Mouse (Mus musculus) gastrocnemius, adult 18-20 months (tissue): ENCODE measurements at regions not wholly inside any gene's neighbourhood (a gene's known extent, or its start where the extent isn't known, plus 50 kb on each side); places are given as distances from the start of the nearest gene placed in this dataset.

ENCODE experiments used
- DNase-seq: peaks from one replicate; pipeline ENCODE4 v3.0.0; 2021; ENCODE audit warnings: low spot score

- no peak for DNase-seq
Observed at GRCm38 (mm10) chr1:19754346-19754745, 545.6 kb downstream of the Tfap2b start.

DNA sequence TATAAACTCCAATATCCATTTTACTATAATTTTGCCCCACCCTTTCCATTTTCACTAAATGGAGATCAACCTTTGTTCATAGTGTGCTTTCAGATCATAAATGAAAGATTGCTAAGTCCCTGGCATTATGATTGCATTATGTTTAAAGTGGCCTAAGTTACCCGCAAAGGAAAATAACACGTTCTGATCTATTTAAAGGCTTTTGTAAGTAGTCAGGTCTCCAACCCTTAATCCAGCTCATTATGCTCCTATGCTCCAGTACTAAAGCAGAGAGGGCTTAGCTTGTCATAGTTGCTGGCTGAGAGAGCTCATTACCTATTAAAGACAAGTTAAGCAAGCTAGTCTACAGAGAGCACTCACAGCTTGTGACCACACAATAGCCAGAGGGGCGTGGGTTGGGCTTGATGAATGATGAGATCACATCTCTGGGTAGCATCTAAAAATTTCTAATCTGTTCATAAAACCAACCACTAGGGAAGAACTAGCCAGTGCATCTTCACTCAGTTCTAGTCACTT lies 549.3 kb downstream of the Tfap2b start:
- no peak for DNase-seq

GRCm38 (mm10) chr1:19766879-19767278 lies 558.2 kb downstream of the Tfap2b start:
- no peak for DNase-seq

- DNase-seq, result no peak
Observed at GRCm38 (mm10) chr1:19772266-19772665, 563.6 kb downstream of the Tfap2b start.

DNA sequence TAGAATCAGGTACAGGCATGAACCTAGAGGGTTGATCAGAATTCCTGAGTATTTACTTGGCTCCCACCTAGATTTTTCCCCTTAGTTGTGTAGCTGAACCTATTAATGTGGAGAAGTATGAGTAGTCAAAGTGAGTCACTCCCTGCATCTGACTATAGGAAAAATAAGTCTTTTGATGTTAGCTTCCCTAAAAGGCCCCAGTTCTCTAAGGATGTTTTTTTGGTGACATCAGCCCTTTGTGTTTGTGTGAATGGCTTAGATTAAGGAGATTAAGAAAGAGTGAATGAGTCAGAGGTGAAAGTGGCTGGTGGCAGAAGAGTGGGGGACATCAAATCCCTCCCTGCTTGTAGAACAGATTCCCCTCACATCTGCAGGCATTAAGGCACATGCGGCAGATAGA lies 565.8 kb downstream of the Tfap2b start:
- no peak for DNase-seq

DNA sequence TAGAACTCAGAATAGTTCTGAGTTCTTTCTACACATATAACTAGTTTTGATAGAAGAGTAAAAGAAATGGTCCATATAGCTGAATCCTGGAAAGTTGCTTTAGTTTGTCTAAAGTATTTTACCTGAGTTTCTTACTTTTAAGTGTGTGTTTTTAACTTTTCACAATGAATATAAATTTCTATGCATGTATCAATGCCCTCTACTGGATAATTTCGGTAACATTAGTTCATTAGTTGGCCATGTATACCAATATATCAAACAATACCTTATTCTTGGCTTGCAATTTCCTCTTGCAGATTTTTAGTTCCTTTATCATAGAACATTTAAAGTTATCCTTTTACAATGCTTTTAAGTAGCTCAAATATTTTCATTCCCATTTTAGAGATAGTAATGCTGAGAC lies 568.8 kb downstream of the Tfap2b start:
- DNase-seq, result no peak

GRCm38 (mm10) chr1:19786971-19787370 lies 578.3 kb downstream of the Tfap2b start:
- no peak for DNase-seq

GRCm38 (mm10) chr1:19794124-19794523 lies 585.4 kb downstream of the Tfap2b start:
- DNase-seq, result no peak

DNA sequence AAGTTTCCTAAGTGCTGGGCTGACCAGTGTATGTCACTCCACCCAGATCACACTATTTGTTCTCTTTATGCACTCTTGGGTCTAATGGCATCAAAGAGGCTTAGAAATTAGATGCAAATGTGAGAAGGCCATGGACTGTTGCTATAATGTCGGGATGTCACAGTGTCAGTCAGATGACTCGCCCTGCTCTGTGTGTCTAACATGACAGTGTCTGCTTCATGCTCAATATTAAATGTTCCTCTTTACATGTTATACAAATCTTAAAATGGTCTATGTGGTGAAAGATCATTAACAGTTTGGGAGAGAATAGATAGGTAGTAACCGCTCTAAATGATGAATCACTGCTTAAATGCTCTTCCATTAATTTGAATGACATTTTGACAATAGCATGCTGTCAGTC lies 617.2 kb downstream of the Tfap2b start:
- DNase-seq, result no peak

GRCm38 (mm10) chr1:19826455-19827366 lies 618.0 kb downstream of the Tfap2b start:
- no peak for DNase-seq

DNA sequence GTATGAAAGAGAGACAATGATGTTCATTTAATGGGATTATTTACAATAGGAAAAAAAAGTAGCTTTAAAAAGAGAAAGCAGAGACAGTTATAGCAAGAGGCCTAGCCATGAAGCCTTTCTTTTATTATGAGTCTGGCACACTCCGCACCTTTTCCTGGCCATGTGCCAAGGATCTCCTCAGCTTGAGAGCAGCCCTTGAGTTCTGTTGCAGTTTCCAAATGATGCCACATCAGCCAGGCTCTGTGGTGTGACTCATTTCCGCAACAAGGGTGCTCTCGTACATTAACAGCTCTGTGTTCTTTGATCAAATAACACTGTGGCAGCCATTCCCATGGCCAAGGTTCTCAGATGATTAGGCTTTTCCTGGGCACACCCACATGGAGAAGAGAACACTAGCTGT lies 641.2 kb downstream of the Tfap2b start:
- peak; percentile 3 for DNase-seq

DNA sequence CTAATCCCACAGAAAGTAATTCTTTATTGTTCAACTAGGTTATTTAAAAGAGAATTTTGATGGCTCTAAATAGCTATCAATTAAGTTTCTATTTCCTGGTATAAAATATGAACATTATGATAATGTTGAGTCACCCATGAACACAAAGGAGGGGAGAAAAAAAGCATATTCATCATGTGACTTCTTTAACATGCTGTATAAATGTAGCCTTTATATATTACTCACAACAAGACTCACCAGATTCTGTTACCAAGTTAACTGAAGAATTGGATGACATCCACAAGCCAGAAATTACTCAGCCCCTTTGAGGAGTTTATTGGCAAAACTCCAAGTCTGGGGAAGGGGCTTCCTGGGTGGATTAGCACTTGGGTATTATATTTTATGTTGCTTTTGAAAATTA lies 648.5 kb downstream of the Tfap2b start:
- no peak for DNase-seq

- no peak for DNase-seq
Observed at GRCm38 (mm10) chr1:19868478-19868877, 659.8 kb downstream of the Tfap2b start.

- DNase-seq, result no peak
Observed at GRCm38 (mm10) chr1:19881193-19881592, 672.5 kb downstream of the Tfap2b start.

DNA sequence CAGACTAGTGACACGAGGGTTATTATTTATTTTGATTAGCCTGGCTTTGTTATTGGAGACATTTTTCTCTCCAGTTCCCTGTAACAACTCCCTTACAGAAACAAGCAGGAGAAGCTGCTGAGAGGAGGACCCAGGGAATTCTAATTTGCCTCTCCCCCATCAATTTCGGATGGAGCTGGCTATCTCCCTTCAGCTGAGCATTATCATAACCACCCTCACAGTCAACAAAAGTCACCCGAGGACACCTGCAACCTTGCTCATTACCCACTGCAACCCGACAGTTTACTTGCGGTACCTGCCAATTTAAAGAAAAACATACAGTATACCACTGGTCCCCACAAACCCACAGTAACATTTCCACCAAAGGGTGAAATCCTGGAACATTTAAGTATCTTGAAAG lies 690.7 kb downstream of the Tfap2b start:
- DNase-seq, result no peak

DNA sequence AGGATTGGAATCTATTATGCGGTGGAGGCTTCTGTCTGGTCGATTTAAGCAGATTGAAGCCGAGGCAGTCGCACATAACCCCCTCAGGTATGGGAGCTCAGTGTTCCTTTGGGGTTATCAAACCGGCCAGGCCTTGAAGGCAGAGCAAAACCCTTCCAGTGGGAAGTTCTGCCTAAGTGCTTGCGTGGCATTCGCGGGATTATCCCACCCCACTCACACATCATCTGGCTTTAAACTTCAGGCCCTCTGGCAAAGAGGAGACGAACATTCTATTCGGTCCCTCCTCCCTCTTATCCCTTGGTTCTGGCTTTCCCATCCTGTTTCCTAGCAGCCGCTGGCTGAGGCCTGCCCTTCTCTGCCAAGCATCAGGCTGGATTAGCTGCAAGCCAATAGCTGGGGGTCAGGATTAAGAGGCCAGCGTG lies 691.2 kb downstream of the Tfap2b start:
- DNase-seq, result no peak

DNA sequence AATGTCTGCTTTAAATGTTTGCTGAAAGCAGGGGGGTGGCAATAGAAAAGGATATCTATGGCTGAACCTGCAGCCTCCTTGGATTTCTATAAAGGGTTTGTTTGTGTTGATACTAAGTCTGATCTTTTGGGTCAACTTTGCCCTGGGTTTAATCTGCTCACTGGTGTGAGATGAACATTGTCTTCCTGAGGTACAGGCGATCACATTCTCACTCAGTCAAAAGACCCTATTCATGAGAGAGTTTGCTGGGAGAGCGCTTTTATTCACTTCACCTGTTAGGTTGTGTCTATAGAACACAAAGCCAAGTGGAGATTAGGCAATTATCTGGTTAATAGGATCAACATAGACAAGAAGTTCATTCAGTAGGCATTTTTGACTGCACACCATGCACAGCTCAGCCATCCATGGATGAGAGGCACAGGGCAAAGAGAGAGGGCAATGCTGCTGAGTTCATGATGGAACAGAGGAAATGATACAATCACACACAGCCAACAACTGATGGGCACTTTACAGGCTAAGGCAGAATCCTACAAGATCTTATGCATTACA lies 692.3 kb downstream of the Tfap2b start:
- DNase-seq, result no peak

GRCm38 (mm10) chr1:19912194-19912846 lies 703.6 kb downstream of the Tfap2b start:
- DNase-seq, result no peak

- no peak for DNase-seq
Observed at GRCm38 (mm10) chr1:19918762-19919161, 699.1 kb downstream of the Pkhd1 start.

DNA sequence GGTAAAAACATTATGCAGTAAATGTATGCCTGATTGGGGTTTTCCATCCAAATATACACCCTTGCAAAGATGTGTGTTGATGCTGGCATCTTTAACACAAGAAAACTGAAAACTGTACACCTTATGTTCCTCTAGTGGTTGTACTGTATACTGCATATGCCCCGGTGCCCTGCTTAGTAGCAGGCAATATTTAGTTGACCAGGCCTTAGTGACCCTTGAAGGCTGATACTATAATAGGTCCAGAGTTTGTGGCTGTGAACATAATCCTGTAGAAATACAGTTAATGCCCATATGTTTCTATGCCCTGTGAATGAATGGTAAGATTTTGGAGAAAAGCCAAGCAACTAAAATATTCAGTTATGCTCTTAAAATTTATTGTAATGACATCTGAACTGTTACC lies 690.7 kb downstream of the Pkhd1 start:
- DNase-seq, result no peak

GRCm38 (mm10) chr1:19927736-19928327 lies 690.0 kb downstream of the Pkhd1 start:
- DNase-seq, result no peak
